20 mouse cellular contexts compared by ENCODE assay signal in the genomic region with DNA sequence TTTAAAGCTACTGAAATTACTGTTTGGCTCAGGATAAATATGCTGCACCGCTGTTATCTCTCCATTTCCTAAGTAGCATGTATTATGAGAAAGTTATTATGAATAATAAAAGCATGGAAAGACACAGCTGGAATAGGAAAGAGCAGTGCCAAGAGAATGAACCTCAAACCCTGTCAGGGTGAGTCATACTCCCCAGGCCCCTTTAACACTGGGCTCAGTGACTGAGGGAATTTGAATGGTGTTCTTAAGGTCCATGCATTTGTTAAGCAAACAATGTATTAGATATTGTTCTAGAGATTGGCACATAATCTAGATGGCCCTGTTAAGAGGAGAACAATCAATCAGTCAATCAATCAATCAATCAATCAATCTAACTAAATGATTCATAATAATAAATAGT.
"Had no signal": no experiment of that assay in that cellular context is flagged by ENCODE, and none has a peak within 500 bp of the region (broad histone marks: within the 10 kb centered on the region; RNA-seq: fewer than 3 reads in every experiment).

No protein-coding gene starts in this region.

- H3K9me3 ChIP-seq: heart, embryonic 13.5 days; heart, embryonic 15.5 days; hindbrain, embryonic 15.5 days; limb, embryonic 13.5 days; limb, embryonic 15.5 days had no signal

- H3K9ac ChIP-seq: heart, embryonic 13.5 days; heart, embryonic 15.5 days; hindbrain, embryonic 13.5 days; hindbrain, embryonic 15.5 days; limb, embryonic 13.5 days; limb, embryonic 15.5 days had no signal

- H3K4me3 ChIP-seq: heart, adult 2 months; heart, embryonic 13.5 days; heart, embryonic 15.5 days; hindbrain, embryonic 13.5 days; hindbrain, embryonic 15.5 days; limb, embryonic 13.5 days; limb, embryonic 15.5 days had no signal

- H3K27ac ChIP-seq: heart, adult 2 months; heart, embryonic 13.5 days; heart, embryonic 15.5 days; hindbrain, embryonic 13.5 days; hindbrain, embryonic 15.5 days; hindbrain, postnatal 0 days; limb, embryonic 13.5 days; limb, embryonic 15.5 days had no signal

- DNase-seq: gastrocnemius, postnatal 14 days; gastrocnemius, postnatal 36 days; heart, adult 11 months; heart, adult 2 months; heart, postnatal 14 days; heart, postnatal 36 days; kidney, adult 11 months; kidney, adult 2 months; kidney, postnatal 14 days; kidney, postnatal 36 days; left cerebral cortex, postnatal 4 days had no signal

- ATAC-seq: hindbrain, postnatal 0 days; intestine, embryonic 16.5 days had no signal

- H3K27me3 ChIP-seq: heart, embryonic 13.5 days; heart, embryonic 15.5 days; hindbrain, embryonic 13.5 days; hindbrain, embryonic 15.5 days; limb, embryonic 13.5 days; limb, embryonic 15.5 days had no signal

- H3K4me2 ChIP-seq: heart, embryonic 11.5 days; heart, embryonic 13.5 days; heart, embryonic 15.5 days; hindbrain, embryonic 13.5 days; hindbrain, embryonic 15.5 days; limb, embryonic 13.5 days; limb, embryonic 15.5 days had no signal

- H3K36me3 ChIP-seq: heart, embryonic 13.5 days; heart, embryonic 15.5 days; hindbrain, embryonic 13.5 days; hindbrain, embryonic 15.5 days; limb, embryonic 13.5 days; limb, embryonic 15.5 days had no signal

- H3K4me1 ChIP-seq: heart, embryonic 13.5 days; heart, embryonic 15.5 days; hindbrain, embryonic 13.5 days; hindbrain, embryonic 15.5 days; limb, embryonic 13.5 days; limb, embryonic 15.5 days had no signal
